Mouse (Mus musculus) E14TG2a.4 (cell line): ENCODE data around the gene Tm4sf5.
"Not testable (repeated sequence)": the region's sequence is repeated elsewhere in the genome, so short reads cannot be mapped to it uniquely, and the experiment has no call there.

ENCODE experiments used
- CTCF ChIP-seq: conservative IDR thresholded peaks from 2 replicates; pipeline ENCODE4 v1.5.1; 2014; ENCODE audit warnings: low read length
- NANOG ChIP-seq: IDR thresholded peaks from 2 replicates; pipeline ENCODE4 v1.6.1; 2014; ENCODE audit warnings: borderline replicate concordance, low read length, mixed read lengths

- TF ChIP-seq NANOG, CTCF: not testable (repeated sequence)
These were observed 18.4 kb downstream of the Tm4sf5 start for GRCm38 (mm10) chr11:70523306-70523989.
